Mouse (Mus musculus) lung, embryonic 14.5 days (tissue): ENCODE measurements at regions not wholly inside any gene's neighbourhood (a gene's known extent, or its start where the extent isn't known, plus 50 kb on each side); places are given as distances from the start of the nearest gene placed in this dataset.

ENCODE experiments used
- ATAC-seq: fragments of 200-750 bp; cut with Nextera tagmentation; 2 replicates; pipeline ENCODE4 v1.8.0; 2017; ENCODE audit warnings: mild to moderate bottlenecking, moderate TSS enrichment, moderate library complexity; ENCODE audit not compliant: insufficient read depth
- DNase-seq: peaks from one replicate; pipeline ENCODE4 v3.0.0-alpha.2; 2015
- H3K27ac ChIP-seq: fragments of 300-500 bp; sonication (generic); 2 replicates; pipeline ENCODE4 v1.5.1; 2014; ENCODE audit warnings: low read depth, mild to moderate bottlenecking, moderate library complexity
- H3K27me3 ChIP-seq: fragments of 300-500 bp; sonication (generic); 2 replicates; pipeline ENCODE4 v1.6.1; 2014; ENCODE audit warnings: low read length, control low read depth; ENCODE audit not compliant: insufficient read depth
- H3K36me3 ChIP-seq: fragments of 300-500 bp; sonication (generic); 2 replicates; pipeline ENCODE4 v1.6.1; 2014; ENCODE audit warnings: control low read depth; ENCODE audit not compliant: insufficient read depth
- H3K4me1 ChIP-seq: fragments of 300-500 bp; sonication (generic); 2 replicates; pipeline ENCODE4 v1.6.1; 2014; ENCODE audit warnings: antibody characterized with exemption, control low read depth; ENCODE audit not compliant: insufficient read depth
- H3K4me2 ChIP-seq: fragments of 300-500 bp; sonication (generic); 2 replicates; pipeline ENCODE4 v1.6.1; 2014; ENCODE audit warnings: mild to moderate bottlenecking
- H3K4me3 ChIP-seq: fragments of 300-500 bp; sonication (generic); 2 replicates; pipeline ENCODE4 v1.5.1; 2014; ENCODE audit warnings: low read depth, low read length
- H3K9ac ChIP-seq: fragments of 300-500 bp; sonication (generic); 2 replicates; pipeline ENCODE4 v1.6.1; 2014
- H3K9me3 ChIP-seq: fragments of 300-500 bp; sonication (generic); 2 replicates; pipeline ENCODE4 v1.6.1; 2016; ENCODE audit warnings: low read depth, low read length, control low read depth
- CTCF ChIP-seq: IDR thresholded peaks from 2 replicates; pipeline ENCODE4 v1.5.1; 2016; ENCODE audit warnings: antibody characterized with exemption, low read depth
- WGBS: fragments of 180-500 bp; shearing (Covaris S2); extraction: QIAGEN DNeasy Blood & Tissue Kit; methylation state at CpG from one replicate; pipeline ENCODE4 v1.1.7; 2014; 5-methylcytosine and 5-hydroxymethylcytosine counted together

DNA sequence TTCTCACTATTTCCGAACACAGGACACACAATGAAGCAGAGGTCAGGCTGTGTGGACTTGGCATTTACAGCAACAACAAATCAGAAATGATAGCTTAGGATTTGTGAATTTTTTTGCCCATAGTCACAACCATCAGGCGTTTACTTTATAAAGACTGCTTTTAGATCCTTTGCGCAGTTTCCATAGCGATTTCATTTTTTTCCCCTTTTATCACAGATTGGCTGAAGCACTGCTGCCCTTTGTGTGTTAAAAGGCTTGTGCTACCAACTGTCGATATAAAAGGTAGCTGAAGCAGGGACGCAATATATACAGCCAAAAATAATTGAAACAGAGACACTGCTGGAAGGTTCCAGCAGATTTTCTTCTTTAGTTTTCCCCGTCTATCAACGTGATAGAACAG lies 551.4 kb downstream of the Nedd1 start:
- Histone ChIP-seq H3K27me3 (no peaks in the 10 kb centered on the region), H3K9ac (no peak overlapping the region), H3K4me2 (no peak overlapping the region), H3K9me3 (no peaks in the 10 kb centered on the region), H3K4me1 (no peaks in the 10 kb centered on the region), H3K36me3 (no peaks in the 10 kb centered on the region), H3K4me3 (no peak overlapping the region), H3K27ac (no peak overlapping the region)
- ATAC-seq (no peak), DNase-seq (no peak)
- no peak for TF ChIP-seq CTCF
- WGBS = 56% methylated on average over 8 of the region's 8 CpGs

- no peak for ATAC-seq
- 55% methylated on average over 2 of the region's 2 CpGs for WGBS
- DNase-seq = no peak
These were observed 556.2 kb downstream of the Nedd1 start for GRCm38 (mm10) chr10:92166057-92166456.

GRCm38 (mm10) chr10:92164991-92165390 lies 557.2 kb downstream of the Nedd1 start:
- DNase-seq (no peak), ATAC-seq (no peak)
- Histone ChIP-seq H3K9ac (no peak overlapping the region), H3K27me3 (peaks cover 13% of the 10 kb centered on the region; the same call in 1 of the 2 replicates), H3K4me2 (peak overlapping the region; percentile 18; the same call in 1 of the 2 replicates), H3K27ac (no peak overlapping the region), H3K36me3 (no peaks in the 10 kb centered on the region), H3K4me3 (no peak overlapping the region), H3K4me1 (no peaks in the 10 kb centered on the region), H3K9me3 (no peaks in the 10 kb centered on the region)
- no peak for TF ChIP-seq CTCF
- WGBS = 30% methylated on average over 5 of the region's 5 CpGs

More at GRCm38 (mm10) chr10:92166057-92166456, 556.2 kb downstream of the Nedd1 start:
- no peak overlapping the region for H3K9ac ChIP-seq
- TF ChIP-seq CTCF = no peak
- H3K4me2 ChIP-seq = no peak overlapping the region
- H3K36me3 ChIP-seq = no peaks in the 10 kb centered on the region
- no peaks in the 10 kb centered on the region for H3K9me3 ChIP-seq
- H3K4me3 ChIP-seq = no peak overlapping the region
- H3K27ac ChIP-seq = no peak overlapping the region
- no peaks in the 10 kb centered on the region for H3K4me1 ChIP-seq
- H3K27me3 ChIP-seq = peaks cover 13% of the 10 kb centered on the region; the same call in 1 of the 2 replicates

DNA sequence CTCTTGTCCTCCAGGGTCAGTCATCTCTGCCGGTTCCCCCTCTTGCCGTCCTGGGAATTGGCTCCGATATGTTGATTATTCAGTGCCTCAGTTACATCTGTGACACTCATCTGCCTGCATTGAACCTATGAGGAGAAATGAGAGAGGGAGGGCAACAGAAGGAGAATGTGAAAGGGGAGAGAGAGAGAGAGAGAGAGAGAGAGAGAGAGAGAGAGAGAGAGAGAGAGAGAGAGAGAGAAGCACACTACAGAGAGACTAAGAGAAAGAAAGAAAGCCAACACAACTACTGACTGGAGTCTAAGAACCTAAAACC lies 557.6 kb downstream of the Nedd1 start:
- H3K4me3 ChIP-seq = no peak overlapping the region
- no peaks in the 10 kb centered on the region for H3K9me3 ChIP-seq
- WGBS = 23% methylated on average over 3 of the region's 3 CpGs
- ATAC-seq (no peak), DNase-seq (no peak)
- no peaks in the 10 kb centered on the region for H3K4me1 ChIP-seq
- TF ChIP-seq CTCF = no peak
- H3K4me2 ChIP-seq = no peak overlapping the region
- no peak overlapping the region for H3K27ac ChIP-seq
- H3K9ac ChIP-seq = no peak overlapping the region
- H3K36me3 ChIP-seq = no peaks in the 10 kb centered on the region
- H3K27me3 ChIP-seq = peaks cover 13% of the 10 kb centered on the region; the same call in 1 of the 2 replicates

DNA sequence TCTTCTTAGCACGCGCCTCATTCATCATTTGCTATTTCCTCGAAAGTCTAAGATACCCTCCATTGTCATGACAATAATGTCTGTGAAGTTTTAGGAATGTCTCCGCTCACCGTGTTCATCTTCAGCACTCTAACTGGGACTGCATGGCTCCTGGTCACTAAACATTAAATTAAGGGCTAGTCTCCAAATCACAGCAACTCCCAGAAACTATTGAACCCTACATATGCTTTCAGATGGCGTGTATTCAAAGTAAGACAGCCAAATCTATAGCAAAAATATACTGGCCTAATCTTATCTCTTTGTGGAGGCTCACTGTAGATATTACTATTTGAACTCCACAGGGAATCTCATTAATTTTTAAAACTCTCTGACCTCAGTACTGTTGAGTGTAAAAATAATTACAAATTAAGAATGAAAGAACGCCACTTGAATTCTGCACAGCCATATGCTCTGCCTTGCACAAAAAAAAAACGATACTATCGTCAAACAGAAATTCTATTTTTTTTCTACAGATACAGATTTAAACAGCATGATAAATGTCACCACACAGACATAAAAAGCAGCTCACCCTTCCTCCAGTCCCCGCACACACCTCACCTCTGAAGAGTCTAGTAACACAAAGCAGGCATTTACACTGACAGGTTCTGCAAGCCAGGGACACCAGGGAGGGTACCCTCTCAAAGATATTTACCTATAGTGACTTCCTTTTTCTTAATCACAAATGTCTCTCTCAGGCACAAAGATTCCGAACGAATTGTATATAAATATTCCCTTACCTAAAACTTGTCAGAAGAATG lies 558.2 kb downstream of the Nedd1 start:
- Histone ChIP-seq H3K4me1 (no peaks in the 10 kb centered on the region), H3K9me3 (no peaks in the 10 kb centered on the region), H3K27ac (no peak overlapping the region), H3K9ac (no peak overlapping the region), H3K4me2 (no peak overlapping the region), H3K27me3 (peaks cover 13% of the 10 kb centered on the region; the same call in 1 of the 2 replicates), H3K36me3 (no peaks in the 10 kb centered on the region), H3K4me3 (no peak overlapping the region)
- no peak for DNase-seq
- ATAC-seq = no peak
- no peak for TF ChIP-seq CTCF
- 35% methylated on average over 12 of the region's 12 CpGs for WGBS

DNA sequence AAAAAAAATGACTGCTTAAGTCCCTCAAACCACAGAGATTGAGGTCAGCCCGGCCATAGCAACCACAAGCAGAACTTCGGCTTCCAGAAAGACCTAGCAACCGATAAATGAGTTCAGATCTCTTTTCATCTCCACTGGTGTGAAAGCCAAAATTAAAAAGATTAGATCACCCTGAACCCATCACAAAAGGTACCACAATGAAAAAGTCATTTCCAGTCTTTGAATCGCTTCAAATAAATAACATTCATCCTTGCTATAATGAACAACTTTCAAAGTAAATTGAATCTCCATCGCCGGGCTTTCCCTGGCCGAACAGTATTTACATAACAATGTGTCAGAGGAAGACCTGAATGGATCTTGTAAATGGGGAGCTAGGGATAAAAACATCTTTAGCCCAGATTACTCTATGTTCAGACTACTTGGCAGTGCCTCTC lies 559.1 kb downstream of the Nedd1 start:
- WGBS = 2% methylated on average over 7 of the region's 7 CpGs
- Histone ChIP-seq H3K4me3 (peak overlapping the region; percentile 36), H3K9me3 (no peaks in the 10 kb centered on the region), H3K4me2 (peak overlapping the region; percentile 73), H3K27me3 (peaks cover 13% of the 10 kb centered on the region; the same call in 1 of the 2 replicates), H3K36me3 (no peaks in the 10 kb centered on the region), H3K4me1 (no peaks in the 10 kb centered on the region), H3K9ac (no peak overlapping the region), H3K27ac (no peak overlapping the region)
- TF ChIP-seq CTCF = no peak
- ATAC-seq = no peak
- peak; percentile 31 for DNase-seq

- DNase-seq (peak; percentile 56), ATAC-seq (peak; percentile 68; the same call in 1 of the 2 replicates)
- peaks cover 13% of the 10 kb centered on the region; the same call in 1 of the 2 replicates for H3K27me3 ChIP-seq
- under 1% methylated on average over 29 of the region's 29 CpGs for WGBS
- no peak overlapping the region for H3K27ac ChIP-seq
- peak overlapping the region; percentile 34 for H3K9ac ChIP-seq
- H3K4me2 ChIP-seq = peak overlapping the region; percentile 73
- no peaks in the 10 kb centered on the region for H3K36me3 ChIP-seq
- H3K9me3 ChIP-seq = no peaks in the 10 kb centered on the region
- no peak for TF ChIP-seq CTCF
- no peaks in the 10 kb centered on the region for H3K4me1 ChIP-seq
- peak overlapping the region; percentile 36 for H3K4me3 ChIP-seq
These were observed 559.7 kb downstream of the Nedd1 start for GRCm38 (mm10) chr10:92162473-92163011.
